Mouse (Mus musculus) hindbrain, embryonic 15.5 days (tissue): Measurements from ENCODE around the gene Selenoh. TPM values are rescaled to one million over a fixed set of nuclear protein-coding genes. Genes with fewer than 3 reads are reported as not detected.

Source experiments
- ATAC-seq: fragments of 200-750 bp; cut with Nextera tagmentation; 2 replicates; pipeline ENCODE4 v1.8.0; 2017; ENCODE audit warnings: low read depth, moderate number of reproducible peaks, moderate TSS enrichment; ENCODE audit not compliant: low FRiP score
- H3K27ac ChIP-seq: fragments of 300-500 bp; sonication (generic); replicated peaks from 2 replicates; pipeline ENCODE4 v1.5.1; 2015; ENCODE audit warnings: mild to moderate bottlenecking, inconsistent platforms
- H3K27me3 ChIP-seq: fragments of 300-500 bp; sonication (generic); 2 replicates; pipeline ENCODE4 v1.6.1; 2015; ENCODE audit warnings: control low read depth, inconsistent platforms
- H3K36me3 ChIP-seq: fragments of 300-500 bp; sonication (generic); 2 replicates; pipeline ENCODE4 v1.6.1; 2015; ENCODE audit warnings: control low read depth, inconsistent platforms
- H3K4me1 ChIP-seq: fragments of 300-500 bp; sonication (generic); replicated peaks from 2 replicates; pipeline ENCODE4 v1.6.1; 2015; ENCODE audit warnings: control low read depth, inconsistent platforms
- H3K4me2 ChIP-seq: fragments of 300-500 bp; sonication (generic); 2 replicates; pipeline ENCODE4 v1.6.1; 2015; ENCODE audit warnings: moderate library complexity, mild to moderate bottlenecking, inconsistent platforms
- H3K4me3 ChIP-seq: fragments of 300-500 bp; sonication (generic); 2 replicates; pipeline ENCODE4 v1.5.1; 2015; ENCODE audit warnings: mild to moderate bottlenecking, inconsistent platforms
- H3K9ac ChIP-seq: fragments of 300-500 bp; sonication (generic); 2 replicates; pipeline ENCODE4 v1.6.1; 2015; ENCODE audit warnings: inconsistent platforms
- H3K9me3 ChIP-seq: fragments of 300-500 bp; sonication (generic); 2 replicates; pipeline ENCODE4 v1.6.1; 2016; ENCODE audit warnings: control low read depth, inconsistent platforms
- WGBS: fragments of 180-500 bp; shearing (Covaris S2); methylation state at CpG from one replicate; pipeline ENCODE4 v1.1.7; 2015; 5-methylcytosine and 5-hydroxymethylcytosine counted together
- polyA plus RNA-seq: library from polyadenylated mRNA; unstranded; fragments of >200 nt; fragmentation: Nextera tagmentation; extraction: Ambion mirVana; gene quantifications from 2 replicates; pipeline ENCODE4 v1.2.1, GENCODE M21; 2015

The Selenoh gene
- 195 and 212 TPM in 2 replicates for polyA plus RNA-seq

- H3K36me3 ChIP-seq, result peaks cover 36% of the 10 kb centered on the region
- under 1% methylated on average over 20 of the region's 20 CpGs for WGBS
- H3K4me2 ChIP-seq, result peak within 1 kb of the TSS; percentile 75
Observed at GRCm38 (mm10) chr2:84670569-84670933, at the start of gene Selenoh. Selenoh (minus strand) TSS chr2:84670770.

DNA sequence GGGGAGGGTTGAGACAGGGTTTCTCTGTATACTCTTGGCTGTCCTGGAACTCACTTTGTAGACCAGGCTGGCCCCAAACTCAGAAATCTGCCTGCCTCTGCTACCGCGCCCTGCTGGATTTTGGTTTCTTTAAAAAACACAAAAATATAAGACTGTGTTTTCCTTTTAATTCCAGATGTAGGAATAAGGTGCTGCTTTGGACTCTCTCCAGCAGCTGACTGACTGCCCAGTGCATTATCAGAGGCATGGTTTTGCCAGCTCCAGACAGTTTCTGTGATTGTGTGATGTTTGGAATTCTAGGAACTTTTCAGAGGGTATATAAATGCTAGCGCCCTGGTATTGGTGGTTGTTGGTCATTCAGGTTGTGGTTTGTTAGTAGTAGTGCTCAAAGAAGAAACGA is 46.8 kb upstream of the Selenoh start:
- H3K4me2 ChIP-seq, result no peak overlapping the region
- no peak overlapping the region for H3K9ac ChIP-seq
- no peak overlapping the region for H3K27ac ChIP-seq
- peaks cover 23% of the 10 kb centered on the region for H3K4me1 ChIP-seq
- H3K27me3 ChIP-seq, result no peaks in the 10 kb centered on the region
- no peak overlapping the region for H3K4me3 ChIP-seq
- ATAC-seq, result no peak
- WGBS, result 93% methylated on average over 4 of the region's 4 CpGs
- no peaks in the 10 kb centered on the region for H3K9me3 ChIP-seq
- H3K36me3 ChIP-seq, result peaks cover 13% of the 10 kb centered on the region

More at GRCm38 (mm10) chr2:84670569-84670933, at the start of gene Selenoh:
- Histone ChIP-seq H3K9ac (peak within 1 kb of the TSS; percentile 92), H3K4me1 (peaks cover 19% of the 10 kb centered on the region), H3K9me3 (no peaks in the 10 kb centered on the region), H3K27me3 (no peaks in the 10 kb centered on the region), H3K4me3 (peak within 1 kb of the TSS; percentile 95), H3K27ac (peak within 1 kb of the TSS; percentile 94)
- peak; percentile 97 for ATAC-seq

DNA sequence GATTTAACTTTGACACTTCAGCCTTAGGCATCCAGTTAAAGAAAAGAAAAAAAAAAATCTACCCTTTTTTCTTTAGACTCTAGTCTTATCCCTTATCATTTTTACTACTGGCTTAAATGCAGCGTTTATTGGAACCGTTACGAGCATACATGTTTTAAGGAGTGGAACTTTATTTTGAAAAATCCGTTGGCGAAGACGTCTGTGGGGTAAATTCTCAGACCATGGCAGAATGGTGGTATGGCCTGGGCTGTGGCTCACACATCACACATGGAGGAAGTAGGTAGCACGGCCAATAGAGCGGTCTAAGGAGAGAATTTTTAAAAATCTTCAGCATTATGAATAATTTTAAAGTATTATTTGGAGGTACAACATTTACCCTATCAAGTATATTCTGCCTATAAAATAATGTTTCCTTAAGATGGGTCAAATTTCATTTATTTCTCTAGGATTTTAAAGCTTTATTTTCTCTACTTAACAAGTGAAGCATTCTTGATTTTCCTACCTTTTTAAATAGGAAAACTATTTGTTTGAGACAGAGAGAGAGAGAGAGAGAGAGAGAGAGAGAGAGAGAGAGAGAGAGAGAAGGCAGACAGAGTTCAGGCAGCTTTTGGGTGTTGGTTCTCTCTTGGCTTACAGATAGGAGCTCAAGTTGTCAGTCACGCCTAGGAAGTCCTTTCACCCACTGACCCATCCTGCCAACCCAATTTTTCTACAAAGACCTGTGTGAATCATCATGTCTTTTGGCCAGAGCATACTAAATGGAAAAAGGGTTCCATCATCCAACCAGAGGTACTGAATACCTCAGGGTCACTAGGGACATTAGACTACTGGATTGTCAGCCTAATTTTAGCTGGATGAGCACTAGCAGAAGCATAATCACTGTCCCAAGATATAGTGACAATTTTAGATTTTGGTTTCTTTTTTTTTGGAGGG is 46.1 kb upstream of the Selenoh start:
- Histone ChIP-seq H3K36me3 (peaks cover 7% of the 10 kb centered on the region), H3K9me3 (no peaks in the 10 kb centered on the region), H3K4me3 (peak overlapping the region; percentile 93), H3K27ac (peak overlapping the region; percentile 94), H3K9ac (peak overlapping the region; percentile 58), H3K4me1 (peaks cover 27% of the 10 kb centered on the region), H3K4me2 (peak overlapping the region; percentile 96), H3K27me3 (no peaks in the 10 kb centered on the region)
- ATAC-seq, result no peak
- 38% methylated on average over 9 of the region's 9 CpGs for WGBS

- WGBS, result under 1% methylated on average over 33 of the region's 33 CpGs
- ATAC-seq, result peak; percentile 95
Observed at GRCm38 (mm10) chr2:84715562-84716361, 45.2 kb upstream of the Selenoh start.

DNA sequence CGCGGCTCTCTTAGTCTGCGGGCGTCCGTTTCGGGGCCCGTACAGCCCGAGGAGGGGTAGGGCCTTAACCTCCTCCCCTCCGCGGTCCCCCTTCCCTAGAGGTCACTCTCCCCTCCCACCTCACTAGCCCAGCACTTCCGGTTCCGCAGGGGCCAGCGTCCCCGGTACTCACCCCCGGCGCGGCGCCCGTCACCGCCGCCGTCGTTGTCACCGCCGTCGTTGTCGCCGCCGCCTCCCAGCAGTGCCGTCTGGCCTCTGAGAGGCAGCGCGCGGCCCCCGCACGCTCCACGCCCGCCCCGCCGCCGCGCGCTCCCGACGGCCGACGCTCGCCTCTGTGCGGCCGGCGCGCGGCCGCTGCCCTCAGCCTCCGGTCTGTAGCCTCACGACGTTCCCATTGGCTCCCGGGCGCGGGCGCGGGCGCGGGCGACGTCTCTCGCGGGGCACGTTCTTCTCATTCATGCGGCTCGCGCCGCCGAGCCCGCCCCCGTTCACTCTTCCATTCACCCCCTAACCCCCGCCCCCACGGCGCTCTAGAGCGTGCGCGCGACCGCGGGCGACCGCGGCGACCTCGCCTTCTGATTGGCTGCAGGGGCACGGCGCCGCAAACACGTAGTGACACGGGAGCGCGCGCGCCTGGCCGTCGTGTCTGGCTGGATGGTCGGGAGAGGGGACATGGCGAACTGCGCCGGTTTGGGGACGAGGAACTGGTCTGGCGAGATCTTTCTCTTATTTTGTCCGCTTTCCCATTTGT is 44.4 kb upstream of the Selenoh start, which contains the start of gene Zdhhc5:
Gene Zdhhc5 (minus strand): TSS at position 370 of the 751 bp plus-strand sequence.
- peak; percentile 96 for ATAC-seq
- peaks cover 27% of the 10 kb centered on the region for H3K4me1 ChIP-seq
- peaks cover 10% of the 10 kb centered on the region for H3K36me3 ChIP-seq
- WGBS, result under 1% methylated on average over 100 of the region's 107 CpGs
- no peaks in the 10 kb centered on the region for H3K27me3 ChIP-seq
- peak within 1 kb of the TSS; percentile 93 for H3K4me3 ChIP-seq
- H3K4me2 ChIP-seq, result peak within 1 kb of the TSS; percentile 96
- peak within 1 kb of the TSS; percentile 97 for H3K9ac ChIP-seq
- no peaks in the 10 kb centered on the region for H3K9me3 ChIP-seq
- H3K27ac ChIP-seq, result peak within 1 kb of the TSS; percentile 94

More at GRCm38 (mm10) chr2:84715562-84716361, 45.2 kb upstream of the Selenoh start:
- Histone ChIP-seq H3K27me3 (no peaks in the 10 kb centered on the region), H3K4me3 (peak overlapping the region; percentile 93), H3K9ac (peak overlapping the region; percentile 58), H3K9me3 (no peaks in the 10 kb centered on the region), H3K4me1 (peaks cover 27% of the 10 kb centered on the region), H3K27ac (peak overlapping the region; percentile 94), H3K4me2 (peak overlapping the region; percentile 96), H3K36me3 (peaks cover 3% of the 10 kb centered on the region)

DNA sequence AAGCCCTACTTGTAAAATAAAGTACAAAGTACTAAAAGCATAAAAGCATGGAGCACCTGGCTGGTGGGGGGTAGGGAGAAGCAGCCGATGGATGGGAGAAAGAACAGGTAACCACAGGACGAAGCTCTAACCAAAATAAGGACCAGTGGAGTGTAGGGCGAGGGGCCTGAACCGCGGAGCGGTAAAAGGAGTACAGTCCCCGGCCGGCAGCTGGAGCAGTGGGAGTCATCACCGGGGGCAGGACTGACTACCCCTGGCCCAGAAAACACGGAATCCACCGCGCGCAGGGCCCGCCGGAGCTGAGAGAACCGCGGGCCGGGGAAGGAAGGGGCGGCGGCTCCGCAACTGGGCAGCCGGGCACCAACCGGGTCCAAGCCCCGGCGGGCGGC is 43.8 kb upstream of the Selenoh start:
- no peak; the same call in 1 of the 2 replicates for ATAC-seq
- WGBS, result under 1% methylated on average over 26 of the region's 26 CpGs
- Histone ChIP-seq H3K27me3 (no peaks in the 10 kb centered on the region), H3K4me3 (peak overlapping the region; percentile 93), H3K9me3 (no peaks in the 10 kb centered on the region), H3K9ac (peak overlapping the region; percentile 97), H3K4me1 (peaks cover 31% of the 10 kb centered on the region), H3K4me2 (peak overlapping the region; percentile 96), H3K27ac (peak overlapping the region; percentile 94), H3K36me3 (peaks cover 10% of the 10 kb centered on the region)

DNA sequence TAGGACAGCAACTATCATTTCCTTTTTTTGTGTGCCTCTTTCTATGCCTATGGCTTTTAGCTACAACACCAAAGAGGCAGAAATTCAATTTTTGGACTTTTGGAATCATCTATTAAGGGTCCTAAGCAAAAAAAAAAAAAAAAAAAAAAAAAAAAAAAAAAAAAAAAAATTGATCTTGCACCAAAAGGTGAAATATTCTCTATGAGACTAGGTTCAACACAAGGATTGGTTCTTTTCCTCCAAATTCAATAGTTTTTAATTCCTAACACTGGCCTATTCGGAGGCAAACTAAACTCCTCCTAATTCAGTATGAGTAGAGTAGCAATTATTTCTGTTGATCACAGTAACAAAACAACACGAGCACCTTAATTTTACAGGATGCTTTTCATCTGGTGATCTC is 41.3 kb upstream of the Selenoh start:
- Histone ChIP-seq H3K27ac (no peak overlapping the region), H3K4me2 (no peak overlapping the region), H3K27me3 (no peaks in the 10 kb centered on the region), H3K4me1 (peaks cover 52% of the 10 kb centered on the region), H3K36me3 (peaks cover 23% of the 10 kb centered on the region), H3K9ac (no peak overlapping the region), H3K9me3 (no peaks in the 10 kb centered on the region), H3K4me3 (no peak overlapping the region)
- 91% methylated on average over 2 of the region's 2 CpGs for WGBS
- ATAC-seq, result no peak

DNA sequence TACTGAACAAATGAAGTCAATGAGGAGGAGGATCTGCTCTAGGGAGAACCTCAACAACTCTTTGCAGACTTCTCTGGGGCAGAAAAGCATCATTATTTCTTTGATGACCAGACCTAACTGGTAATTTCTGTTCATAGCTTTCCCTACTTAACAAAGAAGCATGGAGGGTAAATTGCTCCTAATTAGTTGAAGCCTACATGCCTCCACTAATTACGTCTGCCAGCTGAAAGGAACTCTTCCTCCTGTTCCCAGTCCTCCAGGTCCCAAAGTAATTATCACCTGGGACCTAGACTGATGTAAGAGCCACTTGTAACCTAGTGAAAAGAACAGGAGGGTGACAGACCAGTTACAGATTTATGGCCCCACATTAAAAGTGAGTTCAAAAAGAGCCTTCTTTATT is 37.0 kb upstream of the Selenoh start:
- Histone ChIP-seq H3K27me3 (no peaks in the 10 kb centered on the region), H3K36me3 (peaks cover 31% of the 10 kb centered on the region), H3K9ac (no peak overlapping the region), H3K4me1 (peaks cover 32% of the 10 kb centered on the region), H3K4me2 (no peak overlapping the region), H3K9me3 (no peaks in the 10 kb centered on the region), H3K27ac (no peak overlapping the region), H3K4me3 (no peak overlapping the region)
- 44% methylated on average over 1 of the region's 1 CpGs for WGBS
- no peak for ATAC-seq

DNA sequence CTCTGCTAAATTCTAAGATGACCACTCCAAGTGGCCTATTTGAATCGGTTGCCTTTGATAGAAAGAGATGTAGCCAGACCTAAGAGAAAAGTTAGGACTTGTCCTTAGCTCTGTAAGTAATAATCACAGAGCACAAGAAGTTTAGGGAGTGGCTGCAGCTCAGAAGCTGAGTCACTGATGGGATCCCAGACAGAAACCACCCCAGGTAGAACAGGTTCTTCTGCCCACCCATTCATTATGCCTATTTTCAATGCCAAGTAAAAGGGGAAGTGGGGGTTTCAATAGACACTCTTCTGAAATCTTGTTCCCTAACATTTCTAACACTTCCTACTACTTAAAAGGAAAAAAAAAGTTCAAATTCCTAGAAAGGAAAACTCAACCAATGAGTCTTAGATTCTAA is 34.7 kb upstream of the Selenoh start:
- H3K4me2 ChIP-seq, result no peak overlapping the region
- no peak overlapping the region for H3K27ac ChIP-seq
- no peaks in the 10 kb centered on the region for H3K9me3 ChIP-seq
- 96% methylated on average over 1 of the region's 1 CpGs for WGBS
- no peak overlapping the region for H3K9ac ChIP-seq
- no peak overlapping the region for H3K4me3 ChIP-seq
- H3K27me3 ChIP-seq, result no peaks in the 10 kb centered on the region
- no peak for ATAC-seq
- H3K4me1 ChIP-seq, result peaks cover 27% of the 10 kb centered on the region
- H3K36me3 ChIP-seq, result peaks cover 28% of the 10 kb centered on the region

DNA sequence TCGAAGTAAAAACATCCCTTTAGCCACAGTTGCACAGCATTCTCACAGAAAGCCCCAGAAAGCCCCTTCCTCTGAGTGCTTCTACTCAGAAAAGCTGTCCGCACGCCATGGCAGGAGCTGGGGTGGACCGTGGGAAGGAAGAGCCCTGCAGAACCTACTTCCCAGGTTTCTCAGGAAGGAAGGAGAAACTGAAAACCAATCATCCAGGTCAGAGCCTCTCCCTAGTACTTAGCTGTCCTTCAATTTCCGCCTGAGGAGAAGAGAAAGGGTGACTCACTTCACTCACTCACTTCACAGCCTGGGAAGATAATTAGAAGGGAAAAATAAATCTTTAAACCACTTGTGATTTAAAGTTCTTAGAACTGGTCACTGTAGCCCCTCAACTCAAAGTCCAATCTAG is 33.8 kb upstream of the Selenoh start:
- WGBS, result 84% methylated on average over 5 of the region's 5 CpGs
- peaks cover 30% of the 10 kb centered on the region for H3K36me3 ChIP-seq

GRCm38 (mm10) chr2:84703497-84703896 is 32.9 kb upstream of the Selenoh start:
- Histone ChIP-seq H3K9me3 (no peaks in the 10 kb centered on the region), H3K36me3 (peaks cover 27% of the 10 kb centered on the region), H3K27me3 (no peaks in the 10 kb centered on the region), H3K27ac (no peak overlapping the region), H3K4me2 (no peak overlapping the region), H3K4me1 (peaks cover 16% of the 10 kb centered on the region), H3K9ac (no peak overlapping the region), H3K4me3 (no peak overlapping the region)
- 97% methylated on average over 1 of the region's 1 CpGs for WGBS
- ATAC-seq, result no peak

More for the DNA sequence above, 33.8 kb upstream of the Selenoh start:
- Histone ChIP-seq H3K27ac (no peak overlapping the region), H3K9ac (no peak overlapping the region), H3K27me3 (no peaks in the 10 kb centered on the region), H3K4me1 (peaks cover 22% of the 10 kb centered on the region), H3K4me3 (no peak overlapping the region), H3K9me3 (no peaks in the 10 kb centered on the region), H3K4me2 (no peak overlapping the region)
- ATAC-seq, result no peak
